ENCODE assay signal across 8 mouse cellular contexts in genomic region chr4:109981871-109982680, GRCm38 (mm10). TPM values are rescaled to one million over a fixed set of nuclear protein-coding genes. Genes with fewer than 3 reads are reported as not detected.
A peak's percentile ranks its signal among the peaks of the same experiment; 100 is the strongest.
DNase-seq lines count a peak whose midpoint lies in the region; TF ChIP-seq lines count a peak whose summit lies in the region.

No protein-coding gene starts in this region.

- H3K4me1 ChIP-seq in heart, embryonic 10.5 days = peaks cover 58% of the 10 kb centered on the region
- peaks cover 68% of the 10 kb centered on the region for H3K4me1 ChIP-seq in midbrain, embryonic 10.5 days

- TF ChIP-seq POLR2A in brain, embryonic 14.5 days (IDR thresholded peaks at IDR 0.05; ENCODE audit: borderline replicate concordance, extremely low read depth, insufficient read depth, insufficient read length, poor library complexity, severe bottlenecking) = no peak

- DNase-seq in heart, embryonic 10.5 days (ENCODE audit: low spot score) = no peak
- no peak for DNase-seq in heart, postnatal 25 days (ENCODE audit: low spot score)
- DNase-seq in brain, embryonic 14.5 days (ENCODE audit: low read depth) = peak; percentile 33
- DNase-seq in heart, postnatal 4 days = peak; percentile 17
- peak; percentile 66 for DNase-seq in midbrain, embryonic 10.5 days (ENCODE audit: low spot score)
- no peak for DNase-seq in urinary bladder, postnatal 10 days (ENCODE audit: low spot score)
- no peak for DNase-seq in lung, postnatal 36 days
- DNase-seq in gastrocnemius, postnatal 14 days = no peak

- WGBS in heart, embryonic 10.5 days = 1% methylated on average over 98 of the region's 99 CpGs
- under 1% methylated on average over 91 of the region's 99 CpGs for WGBS in midbrain, embryonic 10.5 days

- TF ChIP-seq CTCF in brain, embryonic 14.5 days (IDR thresholded peaks at IDR 0.05; ENCODE audit: borderline replicate concordance, extremely low read depth, insufficient read depth, insufficient read length) = no peak

- H3K27me3 ChIP-seq in heart, embryonic 10.5 days (ENCODE audit: insufficient read depth, poor library complexity, severe bottlenecking) = peaks cover 100% of the 10 kb centered on the region
- peaks cover 100% of the 10 kb centered on the region for H3K27me3 ChIP-seq in midbrain, embryonic 10.5 days (ENCODE audit: low read depth, poor library complexity, severe bottlenecking)

- no peaks in the 10 kb centered on the region for H3K9me3 ChIP-seq in heart, embryonic 10.5 days
- no peaks in the 10 kb centered on the region for H3K9me3 ChIP-seq in midbrain, embryonic 10.5 days (replicated peaks)

- H3K27ac ChIP-seq in heart, embryonic 10.5 days = no peak overlapping the region
- H3K27ac ChIP-seq in midbrain, embryonic 10.5 days (replicated peaks) = peak overlapping the region; percentile 84

- intact Hi-C loops in heart, postnatal 25 days (cut with DNase I) = no loop called here
- intact Hi-C loops in gastrocnemius, postnatal 14 days (cut with DNase I; ENCODE audit: low total_unique reads) = no loop called here

- peak overlapping the region; percentile 58 for H3K4me3 ChIP-seq in heart, embryonic 10.5 days
- H3K4me3 ChIP-seq in midbrain, embryonic 10.5 days = peak overlapping the region; percentile 63

- H3K36me3 ChIP-seq in heart, embryonic 10.5 days = no peaks in the 10 kb centered on the region
- H3K36me3 ChIP-seq in midbrain, embryonic 10.5 days = peaks cover 18% of the 10 kb centered on the region

RNA-seq across cellular contexts. Expression of gene Dmrta2, which starts 4.2 kb away (rescaled TPM):
- polyA plus RNA-seq in heart, embryonic 10.5 days (2016; fragmentation: Nextera tagmentation; extraction: Ambion mirVana) = 0.11 and 0.15 TPM in 2 replicates
- total RNA-seq in heart, postnatal 25 days (2021) = under 1 TPM in 1 of 2 experiments, not detected in 1; 0.10 TPM
- polyA plus RNA-seq in brain, embryonic 14.5 days (2012; rRNA removed) = 8.2 and 22.2 TPM in 2 replicates
- under 1 TPM; 0.41 to 0.55 TPM for total RNA-seq in heart, postnatal 4 days (2021)
- 2.3 and 2.4 TPM in 2 replicates for polyA plus RNA-seq in midbrain, embryonic 10.5 days (2016; fragmentation: Nextera tagmentation; extraction: Ambion mirVana)
- under 1 TPM; 0.18 to 0.23 TPM for total RNA-seq in gastrocnemius, postnatal 14 days (2021)

Comparison
In these comparisons a context has a peak if more than half of its experiments do, and no peak if none do; other contexts are left out.
1. DNase-seq: peak in brain, embryonic 14.5 days (single experiment), heart, postnatal 4 days (single experiment) and midbrain, embryonic 10.5 days (single experiment); none in heart, embryonic 10.5 days (single experiment), heart, postnatal 25 days (single experiment), urinary bladder, postnatal 10 days (single experiment), lung, postnatal 36 days (single experiment) and gastrocnemius, postnatal 14 days (single experiment).